Mouse (Mus musculus) olfactory bulb, adult 2 months (tissue): ENCODE measurements around the gene Skida1.

Source experiments
- CTCF ChIP-seq: fragments of 200-500 bp; IDR thresholded peaks from 2 replicates; pipeline ENCODE4 v1.5.1; 2012; ENCODE audit warnings: low read depth, mild to moderate bottlenecking, low read length, moderate library complexity; ENCODE audit not compliant: insufficient read depth
- POLR2A ChIP-seq: fragments of 200-500 bp; IDR thresholded peaks from 2 replicates; pipeline ENCODE4 v1.6.1; 2012; ENCODE audit warnings: mild to moderate bottlenecking, low read depth, low read length, moderate library complexity; ENCODE audit not compliant: insufficient read depth

- TF ChIP-seq POLR2A = no peak
- TF ChIP-seq CTCF = no peak
These were observed 1.7 kb upstream of the Skida1 start for GRCm38 (mm10) chr2:18050541-18050985.
